Mouse (Mus musculus): ENCODE results near the gene Nefh.

The Nefh gene

GRCm38 (mm10) chr11:4953401-4953800 is 5.5 kb upstream of the Nefh start:
- no peak for DNase-seq (ENCODE audit: low spot score in 2 of 2)

DNA sequence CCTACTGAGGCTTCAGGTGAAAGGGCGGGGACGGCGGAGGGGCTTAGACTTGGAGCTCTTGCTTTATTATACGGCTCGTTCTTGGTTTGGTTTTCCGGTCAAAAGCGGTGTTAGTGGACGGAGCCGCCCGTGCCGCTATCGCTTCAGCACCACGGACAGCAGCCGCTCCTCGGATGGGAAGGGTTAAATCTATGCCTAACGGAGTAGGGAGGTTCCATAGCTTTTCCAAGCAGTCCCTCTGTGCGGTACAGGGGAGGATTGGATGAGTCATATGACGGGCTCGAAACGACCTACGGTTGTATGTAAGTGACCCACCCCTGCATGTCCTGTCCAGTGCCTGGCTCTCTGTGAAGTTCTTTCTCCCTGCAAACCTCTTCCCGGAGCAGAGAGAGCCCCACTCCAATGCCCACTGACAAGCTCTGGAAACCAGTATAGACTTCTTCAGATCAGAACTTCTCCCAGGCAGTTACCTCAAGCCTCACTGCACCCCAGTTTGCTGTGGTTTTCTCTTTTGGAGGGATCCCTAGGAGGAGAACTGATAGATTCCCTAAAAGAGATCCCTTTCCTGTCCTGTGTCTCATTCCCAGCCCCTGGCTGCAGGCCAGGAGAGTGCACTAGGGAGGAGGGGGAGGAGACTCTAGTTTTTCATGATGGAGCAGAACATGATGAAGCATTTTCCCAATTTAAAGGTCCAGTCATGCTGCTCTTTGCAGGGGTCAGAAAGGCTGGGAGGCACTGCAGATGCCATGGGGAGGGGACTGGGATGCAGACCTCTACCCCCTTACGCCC is 1.6 kb upstream of the Nefh start:
- peak in 1 of 2 experiments; percentile 61 for DNase-seq (ENCODE audit: low spot score in 2 of 2)

GRCm38 (mm10) chr11:4948792-4949191 is 928 bp upstream of the Nefh start:
- no peak for DNase-seq (ENCODE audit: low spot score in 2 of 2)

DNA sequence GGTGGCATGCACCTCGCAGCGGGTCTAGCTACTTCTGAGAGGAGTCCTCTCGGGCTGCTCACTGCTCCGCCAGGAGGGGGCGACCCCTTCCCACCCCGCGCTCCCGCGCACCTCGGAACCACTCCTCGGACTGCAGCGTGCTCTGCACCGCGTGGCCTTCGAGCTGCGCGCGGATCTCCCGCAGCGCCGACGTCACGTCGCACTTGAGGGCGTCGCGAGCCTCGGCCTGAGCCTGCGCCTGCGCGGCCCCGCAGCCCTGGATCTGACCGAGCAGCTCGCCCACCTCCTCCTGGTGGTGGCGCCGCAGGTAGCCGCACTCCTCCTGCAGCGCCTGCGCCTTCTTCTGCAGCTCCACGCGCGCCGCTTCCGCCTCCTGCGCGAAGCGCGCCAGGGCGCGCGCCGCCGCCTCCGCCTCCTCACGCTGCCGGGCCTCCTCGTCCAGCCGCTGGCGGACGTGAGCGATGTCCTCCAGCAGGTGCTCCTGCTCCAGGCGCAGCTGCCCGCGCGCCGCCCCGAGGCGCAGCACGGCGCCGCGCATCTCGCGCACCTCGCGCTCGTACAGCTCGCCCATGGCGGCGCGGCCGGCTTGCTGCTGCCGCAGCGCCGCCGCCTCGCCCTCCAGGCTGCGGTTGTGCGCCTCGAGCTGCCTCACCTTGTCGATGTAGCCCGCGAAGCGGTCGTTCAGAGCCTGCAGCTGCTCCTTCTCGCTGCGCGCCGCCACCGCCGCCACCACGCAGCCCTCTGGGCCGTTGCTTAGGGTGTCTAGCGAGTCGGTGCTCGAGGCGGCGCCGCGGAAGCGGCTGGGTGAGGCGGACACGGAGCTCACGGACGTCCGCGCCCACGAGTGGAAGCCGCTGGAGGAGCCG is 684 bp downstream of the Nefh start:
- DNase-seq (ENCODE audit: low spot score in 2 of 2), result peak; percentile 32 to 56

- DNase-seq (ENCODE audit: low spot score in 2 of 2), result no peak
These were observed 1.3 kb downstream of the Nefh start for GRCm38 (mm10) chr11:4946530-4946929.

DNA sequence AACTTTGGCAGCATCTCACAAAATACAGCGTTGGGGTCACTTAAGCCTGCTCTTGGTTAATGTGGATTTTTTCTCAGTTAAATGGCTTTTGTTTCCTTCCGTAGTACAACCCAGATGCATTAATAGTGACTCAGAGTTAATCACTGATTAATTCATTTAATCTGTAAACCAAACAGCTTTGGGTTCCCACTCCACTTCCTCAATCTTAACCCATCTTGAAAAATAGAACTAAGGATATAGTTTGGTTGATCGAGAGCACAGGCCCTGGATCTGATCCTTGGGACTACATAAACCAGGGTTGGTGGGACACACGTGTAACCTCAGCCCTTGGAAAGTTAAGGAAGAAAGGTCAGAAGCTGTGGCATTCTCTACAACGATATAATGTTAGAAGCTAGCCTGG is 11.6 kb downstream of the Nefh start:
- DNase-seq (ENCODE audit: low spot score in 2 of 2), result no peak

DNA sequence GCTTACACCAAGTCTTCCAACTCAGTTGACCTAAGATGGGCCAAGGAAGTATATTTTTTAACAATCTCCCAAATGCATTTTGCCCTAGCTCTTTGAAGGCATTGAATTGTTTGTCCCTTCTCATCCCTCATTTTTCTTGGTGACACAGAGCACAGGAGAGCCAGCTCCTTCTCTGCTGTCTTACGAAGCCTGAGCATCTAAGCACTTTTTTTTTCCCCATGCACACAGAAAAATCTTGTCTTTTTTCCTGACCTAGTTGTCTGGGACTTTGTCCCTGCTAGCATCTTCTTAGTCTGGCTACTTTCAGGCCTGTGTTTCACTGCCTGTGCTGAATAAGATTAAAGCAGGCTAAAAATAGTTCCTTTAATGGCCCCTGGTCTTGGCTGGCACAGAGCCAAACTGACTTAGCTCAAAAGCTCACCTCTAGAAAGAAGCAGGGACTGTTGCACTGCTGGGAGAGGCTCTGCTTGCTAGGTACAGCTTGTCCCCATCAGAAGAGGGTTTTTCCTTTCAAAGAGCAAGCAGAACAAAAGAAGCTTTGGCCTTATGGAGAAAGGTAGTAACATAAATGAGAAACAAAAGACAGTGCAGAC is 16.8 kb downstream of the Nefh start:
- DNase-seq (ENCODE audit: low spot score in 2 of 2), result no peak

DNA sequence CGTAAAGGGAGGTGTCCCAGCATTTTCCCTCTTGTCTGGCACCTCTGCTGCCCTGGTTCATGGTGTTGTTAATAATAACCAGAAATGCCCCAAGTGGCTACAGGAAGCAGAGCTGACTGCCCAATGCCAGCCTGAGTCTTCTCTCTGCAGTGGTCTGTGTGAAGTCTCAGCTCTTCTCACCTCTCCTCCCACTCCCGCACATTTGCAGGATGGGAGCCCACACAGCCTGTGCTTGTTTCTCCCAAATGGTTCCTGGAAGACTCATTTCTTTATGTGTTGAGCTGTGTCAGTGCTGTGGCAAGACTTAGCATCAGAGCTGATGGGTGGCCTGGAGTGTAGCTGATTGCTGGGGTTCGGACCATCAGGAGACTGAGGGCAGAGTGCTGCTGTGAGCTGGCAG is 20.6 kb downstream of the Nefh start:
- no peak for DNase-seq (ENCODE audit: low spot score in 2 of 2)

DNA sequence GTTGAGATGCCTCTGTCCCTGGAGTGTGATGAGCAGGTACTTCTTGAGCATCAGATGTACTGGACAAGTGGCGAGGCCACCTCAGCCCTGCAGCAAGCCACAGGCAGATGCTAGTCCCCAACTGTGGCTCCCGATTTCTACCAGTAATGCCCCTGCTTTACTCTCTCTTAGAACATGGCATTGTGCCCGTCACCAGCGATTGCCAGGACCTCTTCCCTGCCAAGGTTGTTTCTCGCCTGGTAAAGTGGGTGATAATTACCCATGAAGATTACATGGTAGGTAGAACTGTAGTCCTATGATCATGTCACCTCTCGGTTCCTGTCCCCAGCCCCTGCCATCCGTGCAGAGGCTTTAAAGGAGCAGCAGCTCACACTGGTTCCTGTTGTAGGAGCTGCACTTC is 26.1 kb downstream of the Nefh start:
- no peak for DNase-seq (ENCODE audit: low spot score in 2 of 2)

DNA sequence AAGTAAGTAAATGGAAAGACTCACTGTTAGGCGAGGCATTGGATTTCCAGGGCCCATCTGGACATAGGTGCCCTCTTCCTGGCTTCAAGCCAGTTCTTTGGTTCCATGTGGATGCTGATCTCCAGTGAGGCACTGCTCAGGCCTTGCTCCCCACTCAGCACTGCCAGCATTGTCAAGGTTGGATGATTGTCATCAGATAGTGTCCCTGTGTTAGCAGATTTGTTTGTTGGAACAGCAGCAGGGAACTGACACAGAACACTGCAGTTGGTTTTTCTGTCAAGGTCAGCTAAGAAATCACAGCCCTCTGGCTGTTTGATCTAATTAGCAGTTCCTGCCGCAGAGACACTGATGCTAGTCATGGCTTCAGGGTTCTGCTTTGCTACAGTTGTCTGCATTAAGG is 26.6 kb downstream of the Nefh start:
- DNase-seq (ENCODE audit: low spot score in 2 of 2), result no peak

DNA sequence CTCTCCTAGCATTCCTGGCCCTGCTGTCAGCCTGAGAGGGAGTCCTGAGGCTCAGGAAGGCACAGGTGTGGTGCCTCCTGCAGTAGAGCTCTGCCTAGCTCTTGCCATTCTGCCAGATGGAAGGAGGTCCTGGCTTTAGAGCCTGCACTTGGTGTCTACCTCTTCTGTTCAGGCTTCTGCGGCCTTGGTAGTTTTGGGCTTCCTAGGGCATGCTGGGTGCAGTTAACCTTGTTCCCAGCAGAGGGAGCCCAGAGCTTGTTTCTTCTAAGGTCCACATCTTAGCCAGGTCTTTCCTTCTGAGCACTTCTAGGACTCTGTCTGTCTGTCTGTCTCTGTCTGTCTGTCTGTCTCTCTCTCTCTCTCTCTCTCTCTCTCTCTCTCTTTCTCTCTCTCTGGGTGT is 31.8 kb downstream of the Nefh start:
- DNase-seq (ENCODE audit: low spot score in 2 of 2), result peak; percentile 34 to 72

DNA sequence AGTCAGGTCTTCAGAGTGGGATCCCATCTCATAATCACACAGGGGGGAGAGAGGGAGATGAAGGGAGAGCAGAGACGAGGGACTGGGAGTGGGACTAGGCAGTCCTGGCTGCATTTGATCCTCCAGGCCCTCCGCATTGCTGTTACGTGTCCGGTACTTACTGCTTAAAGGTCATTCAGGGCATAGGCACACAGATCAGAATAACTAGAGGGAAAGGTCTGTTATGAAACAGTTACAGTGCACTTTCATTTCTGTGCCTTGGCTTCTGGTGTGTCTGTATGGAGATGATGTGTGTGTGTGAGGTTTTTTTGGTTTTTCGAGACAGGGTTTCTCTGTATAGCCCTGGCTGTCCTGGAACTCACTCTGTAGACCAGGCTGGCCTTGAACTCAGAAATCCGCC is 41.6 kb downstream of the Nefh start:
- DNase-seq (ENCODE audit: low spot score in 2 of 2), result no peak

GRCm38 (mm10) chr11:4901956-4902355 is 45.9 kb downstream of the Nefh start:
- DNase-seq (ENCODE audit: low spot score in 2 of 2), result no peak

GRCm38 (mm10) chr11:4900437-4900836 is 47.4 kb downstream of the Nefh start:
- DNase-seq (ENCODE audit: low spot score in 2 of 2), result peak in 1 of 2 experiments; percentile 50

DNA sequence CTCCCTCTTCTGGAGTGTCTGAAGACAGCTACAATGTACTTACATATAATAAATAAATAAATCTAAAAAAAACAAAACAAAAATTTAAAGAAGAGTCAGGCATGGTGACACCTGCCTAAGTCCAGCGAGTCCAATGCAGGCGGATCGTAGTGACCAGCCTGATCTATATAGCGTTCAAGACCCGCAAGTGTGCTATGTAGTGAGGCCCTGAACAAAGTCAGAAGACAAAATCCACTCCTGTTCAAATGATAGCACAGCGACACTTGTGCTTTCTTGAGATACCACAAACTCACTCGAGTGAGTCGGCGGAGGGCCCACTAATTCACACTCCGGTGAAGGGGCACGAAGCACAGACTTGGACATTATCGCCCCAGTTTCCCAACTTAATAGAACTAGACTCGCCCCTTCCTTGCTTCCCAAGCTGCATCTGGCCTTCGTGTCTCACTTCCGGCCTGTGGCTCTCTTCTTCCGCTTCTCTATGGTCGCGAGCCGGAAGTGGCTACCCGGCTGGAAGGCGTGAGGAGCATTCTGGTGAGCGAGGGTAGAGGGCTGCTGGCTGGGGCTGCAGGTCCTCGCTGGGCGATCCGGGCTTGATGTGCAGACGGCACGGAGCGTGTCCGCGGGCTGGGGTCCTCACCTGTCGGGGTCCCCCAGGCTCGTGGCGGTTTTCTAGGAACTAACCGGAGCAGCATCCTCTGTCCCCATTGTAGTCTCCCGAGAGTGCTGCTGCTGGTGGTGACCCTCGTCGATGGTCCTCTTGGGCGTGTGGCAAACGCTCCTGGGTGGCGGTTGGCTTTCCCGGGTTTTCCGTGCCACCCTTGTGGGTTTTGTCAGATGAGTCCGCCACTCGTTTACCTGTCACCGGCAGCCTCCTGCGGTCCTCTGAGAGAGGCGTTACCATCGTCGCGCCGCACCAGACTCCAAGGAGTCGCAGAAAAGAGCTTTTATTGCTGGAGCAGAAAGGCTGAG is 52.7 kb downstream of the Nefh start, which contains the start of gene Thoc5:
Gene Thoc5, plus strand, starts transcription at position 473 of the 969 bp plus-strand sequence.
- DNase-seq (ENCODE audit: low spot score in 2 of 2), result peak; percentile 71 to 81
